ENCODE assay signal across 29 mouse cellular contexts in genomic region chrX:150902862-150903261, GRCm38 (mm10).
A peak's percentile ranks its signal among the peaks of the same experiment; 100 is the strongest.
DNase-seq lines count a peak whose midpoint lies in the region; ATAC-seq and TF ChIP-seq lines count a peak whose summit lies in the region.
"Had no signal": no experiment of that assay in that cellular context is flagged by ENCODE, and none has a peak within 500 bp of the region (broad histone marks: within the 10 kb centered on the region; RNA-seq: fewer than 3 reads in every experiment).

No protein-coding gene starts in this region.

- no peak for TF ChIP-seq CTCF in lung, postnatal 0 days (IDR thresholded peaks at IDR 0.05)

- 50% methylated on average over 5 of the region's 5 CpGs for WGBS in lung, postnatal 0 days
- 76% methylated on average over 5 of the region's 5 CpGs for WGBS in forebrain, embryonic 11.5 days

- DNase-seq in embryo, embryonic 10 days (ENCODE audit: low spot score) = peak; percentile 23
- no peak for DNase-seq in embryo, embryonic 9.5 days (ENCODE audit: extremely low spot score)
- peak; percentile 2 to 16 for DNase-seq in lung, adult 18-20 months
- peak; percentile 19 for DNase-seq in lung, postnatal 0 days (ENCODE audit: low spot score)
- peak; percentile 7 to 64 for DNase-seq in lung, postnatal 4 days
- DNase-seq in kidney, postnatal 36 days = no peak
- DNase-seq in forebrain, embryonic 11.5 days (ENCODE audit: low spot score) = no peak
- DNase-seq in urinary bladder, postnatal 10 days (ENCODE audit: low spot score) = no peak
- DNase-seq: adrenal gland, adult 8-10 months; cerebellum, adult 8-10 months; cerebellum, postnatal 36 days; gastrocnemius, postnatal 25 days; heart, adult 2 months; heart, postnatal 14 days; kidney, adult 2 months; kidney, postnatal 10 days; liver, embryonic 13.5 days; midbrain, embryonic 14.5 days; retina, postnatal 1 day; right cerebral cortex, postnatal 14 days had no signal

- peak; percentile 86 for ATAC-seq in lung, postnatal 0 days
- no peak for ATAC-seq in forebrain, embryonic 11.5 days (replicated peaks; ENCODE audit: low FRiP score)
- ATAC-seq: forebrain, embryonic 14.5 days had no signal

- no peak overlapping the region for H3K4me2 ChIP-seq in lung, postnatal 0 days (replicated peaks; ENCODE audit: low read depth, low read length)
- H3K4me2 ChIP-seq in forebrain, embryonic 11.5 days (ENCODE audit: low read depth, low read length, severe bottlenecking) = no peak overlapping the region
- H3K4me2 ChIP-seq: heart, embryonic 13.5 days; hindbrain, embryonic 15.5 days; limb, embryonic 15.5 days; liver, embryonic 13.5 days; neural tube, embryonic 15.5 days; stomach, embryonic 15.5 days had no signal

- H3K9ac ChIP-seq in lung, postnatal 0 days (replicated peaks; ENCODE audit: low read depth) = no peak overlapping the region
- no peak overlapping the region for H3K9ac ChIP-seq in forebrain, embryonic 11.5 days (ENCODE audit: low read length)
- H3K9ac ChIP-seq: heart, embryonic 13.5 days; hindbrain, embryonic 15.5 days; limb, embryonic 15.5 days; liver, embryonic 13.5 days; neural tube, embryonic 15.5 days; stomach, embryonic 15.5 days had no signal

- H3K4me3 ChIP-seq in lung, postnatal 0 days (ENCODE audit: low read depth, low read length) = no peak overlapping the region
- no peak overlapping the region for H3K4me3 ChIP-seq in forebrain, embryonic 11.5 days (ENCODE audit: low read depth, low read length)
- H3K4me3 ChIP-seq: heart, adult 2 months; heart, embryonic 13.5 days; hindbrain, embryonic 10.5 days; hindbrain, embryonic 15.5 days; limb, embryonic 15.5 days; liver, embryonic 13.5 days; neural tube, embryonic 15.5 days; stomach, embryonic 15.5 days had no signal

- H3K9me3 ChIP-seq in lung, postnatal 0 days (ENCODE audit: low read length) = no peaks in the 10 kb centered on the region
- H3K9me3 ChIP-seq in forebrain, embryonic 11.5 days (ENCODE audit: control insufficient read depth, low read length) = no peaks in the 10 kb centered on the region
- H3K9me3 ChIP-seq: heart, embryonic 13.5 days; hindbrain, embryonic 10.5 days; hindbrain, embryonic 15.5 days; limb, embryonic 15.5 days; liver, embryonic 13.5 days; neural tube, embryonic 15.5 days; stomach, embryonic 15.5 days had no signal

- no peaks in the 10 kb centered on the region for H3K27me3 ChIP-seq in lung, postnatal 0 days (replicated peaks; ENCODE audit: insufficient read depth, low read length)
- H3K27me3 ChIP-seq in forebrain, embryonic 11.5 days (ENCODE audit: control insufficient read depth, insufficient read depth, low read length) = no peaks in the 10 kb centered on the region; the same call in 1 of the 2 replicates
- H3K27me3 ChIP-seq: CH12.LX; heart, embryonic 13.5 days; hindbrain, embryonic 15.5 days; liver, embryonic 13.5 days; neural tube, embryonic 15.5 days; stomach, embryonic 15.5 days had no signal

- TF ChIP-seq EP300 in lung, postnatal 0 days (IDR thresholded peaks at IDR 0.05) = no peak

- H3K27ac ChIP-seq in lung, postnatal 0 days (ENCODE audit: low read length) = no peak overlapping the region
- H3K27ac ChIP-seq in forebrain, embryonic 11.5 days (ENCODE audit: low read depth, low read length) = no peak overlapping the region
- H3K27ac ChIP-seq: heart, adult 2 months; heart, embryonic 13.5 days; hindbrain, embryonic 10.5 days; hindbrain, embryonic 15.5 days; limb, embryonic 15.5 days; liver, embryonic 13.5 days; macrophage; neural tube, embryonic 15.5 days; stomach, embryonic 15.5 days had no signal

- no peaks in the 10 kb centered on the region for H3K36me3 ChIP-seq in lung, postnatal 0 days (ENCODE audit: insufficient read depth, low read length)
- no peaks in the 10 kb centered on the region for H3K36me3 ChIP-seq in forebrain, embryonic 11.5 days (ENCODE audit: control insufficient read depth, insufficient read depth, low read length)
- H3K36me3 ChIP-seq: heart, embryonic 13.5 days; hindbrain, embryonic 10.5 days; hindbrain, embryonic 15.5 days; limb, embryonic 15.5 days; liver, embryonic 13.5 days; neural tube, embryonic 15.5 days; stomach, embryonic 15.5 days had no signal

- no peaks in the 10 kb centered on the region for H3K4me1 ChIP-seq in lung, postnatal 0 days (ENCODE audit: insufficient read depth, low read depth, low read length)
- H3K4me1 ChIP-seq in forebrain, embryonic 11.5 days (replicated peaks; ENCODE audit: control insufficient read depth, insufficient read depth, low read length) = no peaks in the 10 kb centered on the region
- H3K4me1 ChIP-seq: heart, embryonic 13.5 days; hindbrain, embryonic 10.5 days; hindbrain, embryonic 15.5 days; limb, embryonic 15.5 days; liver, embryonic 13.5 days; neural tube, embryonic 15.5 days; stomach, embryonic 15.5 days had no signal

Comparison
In these comparisons a context has a peak if more than half of its experiments do, and no peak if none do; other contexts are left out.
1. DNase-seq: peak in embryo, embryonic 10 days (single experiment), lung, adult 18-20 months (2 of 2), lung, postnatal 0 days (single experiment) and lung, postnatal 4 days (2 of 2); none in embryo, embryonic 9.5 days (single experiment), kidney, postnatal 36 days (0 of 2), forebrain, embryonic 11.5 days (single experiment) and urinary bladder, postnatal 10 days (single experiment).